Mouse (Mus musculus) MEL (cell line): ENCODE measurements at regions not wholly inside any gene's neighbourhood (a gene's known extent, or its start where the extent isn't known, plus 50 kb on each side); places are given as distances from the start of the nearest gene placed in this dataset.

Experiments
- DNase-seq: peaks from one replicate; pipeline ENCODE4 v3.0.0; 2011; ENCODE audit warnings: low read depth, low spot score
- H3K27ac ChIP-seq: 2 replicates; pipeline ENCODE4 v1.5.1; 2012; ENCODE audit warnings: low read depth, mild to moderate bottlenecking, control low read depth, low read length, moderate library complexity; ENCODE audit not compliant: control insufficient read depth
- H3K27me3 ChIP-seq, 2 experiments: fragments of 150-350 bp in 1 of 2; sonication (generic) in 1 of 2; 2 replicates each; pipeline ENCODE4 v1.6.1; 2012; ENCODE audit warnings: low read length in 2 of 2, mild to moderate bottlenecking in 2 of 2, improper control_type of control experiment in 1 of 2, moderate library complexity in 1 of 2; ENCODE audit not compliant: insufficient read depth in 2 of 2, control insufficient read depth in 1 of 2
- H3K36me3 ChIP-seq, 2 experiments: 2 replicates each; pipeline ENCODE4 v1.6.1; 2012 to 2014; ENCODE audit warnings: low read length in 2 of 2, improper control_type of control experiment in 1 of 2, inconsistent platforms in 1 of 2, mild to moderate bottlenecking in 1 of 2; ENCODE audit not compliant: insufficient read depth in 2 of 2, control insufficient read depth in 1 of 2
- H3K4me1 ChIP-seq, 2 experiments: fragments of 150-350 bp in 1 of 2; sonication (generic) in 1 of 2; 2 replicates each; pipeline ENCODE4 v1.6.1; 2012; ENCODE audit warnings: low read length in 2 of 2, improper control_type of control experiment in 1 of 2, mild to moderate bottlenecking in 1 of 2; ENCODE audit not compliant: insufficient read depth in 2 of 2, control insufficient read depth in 1 of 2
- H3K4me3 ChIP-seq, 2 experiments: fragments of 150-350 bp in 1 of 2; sonication (generic) in 1 of 2; 2 replicates each; pipeline ENCODE4 v1.5.1; 2012; ENCODE audit warnings: low read depth in 2 of 2, low read length in 2 of 2, mild to moderate bottlenecking in 2 of 2, moderate library complexity in 2 of 2, control low read depth in 1 of 2, improper control_type of control experiment in 1 of 2; ENCODE audit not compliant: control insufficient read depth in 1 of 2, insufficient read depth in 1 of 2
- H3K79me2 ChIP-seq: 2 replicates; pipeline ENCODE4 v1.6.1; 2012; ENCODE audit warnings: mild to moderate bottlenecking, low read length, moderate library complexity; ENCODE audit not compliant: control insufficient read depth, poor library complexity, insufficient read depth
- H3K9ac ChIP-seq: 2 replicates; pipeline ENCODE4 v1.6.1; 2012; ENCODE audit warnings: low read depth, mild to moderate bottlenecking, control low read depth, low read length, moderate library complexity; ENCODE audit not compliant: control insufficient read depth, poor library complexity, severe bottlenecking
- H3K9me3 ChIP-seq: fragments of 150-350 bp; sonication (generic); replicated peaks from 2 replicates; pipeline ENCODE4 v1.6.1; 2012; ENCODE audit warnings: mild to moderate bottlenecking, low read length, improper control_type of control experiment, moderate library complexity; ENCODE audit not compliant: insufficient read depth
- BHLHE40 ChIP-seq: IDR thresholded peaks from 2 replicates; pipeline ENCODE4 v1.6.1; 2012; ENCODE audit warnings: low read depth, mild to moderate bottlenecking, inconsistent platforms, low read length, improper control_type of control experiment, borderline replicate concordance
- CHD1 ChIP-seq: IDR thresholded peaks from 2 replicates; pipeline ENCODE4 v1.6.1; 2012; ENCODE audit warnings: low read depth, mild to moderate bottlenecking, inconsistent platforms, low read length, improper control_type of control experiment
- CHD2 ChIP-seq: IDR thresholded peaks from 2 replicates; pipeline ENCODE4 v1.6.1; 2011; ENCODE audit warnings: low read length, improper control_type of control experiment
- E2F4 ChIP-seq: IDR thresholded peaks from 2 replicates; pipeline ENCODE4 v1.6.1; 2011; ENCODE audit warnings: low read depth, low read length, improper control_type of control experiment, borderline replicate concordance
- ETS1 ChIP-seq: IDR thresholded peaks from 2 replicates; pipeline ENCODE4 v1.6.1; 2012; ENCODE audit warnings: low read depth, mild to moderate bottlenecking, inconsistent platforms, low read length, improper control_type of control experiment, moderate library complexity
- HCFC1 ChIP-seq: IDR thresholded peaks from 2 replicates; pipeline ENCODE4 v1.6.1; 2012; ENCODE audit warnings: low read depth, mild to moderate bottlenecking, inconsistent platforms, low read length, improper control_type of control experiment, moderate library complexity
- JUND ChIP-seq: IDR thresholded peaks from 2 replicates; pipeline ENCODE4 v1.6.1; 2011; ENCODE audit warnings: low read depth, mild to moderate bottlenecking, improper control_type of control experiment, low read length
- KAT2A ChIP-seq: conservative IDR thresholded peaks from 2 replicates; pipeline ENCODE4 v1.6.1; 2012; ENCODE audit warnings: low read depth, low read length, improper control_type of control experiment, inconsistent platforms
- MAX ChIP-seq: IDR thresholded peaks from 2 replicates; pipeline ENCODE4 v1.6.1; 2011; ENCODE audit warnings: low read length, improper control_type of control experiment
- MAZ ChIP-seq: IDR thresholded peaks from 2 replicates; pipeline ENCODE4 v1.6.1; 2012; ENCODE audit warnings: low read depth, mild to moderate bottlenecking, inconsistent platforms, low read length, improper control_type of control experiment
- MEF2A ChIP-seq: IDR thresholded peaks from 2 replicates; pipeline ENCODE4 v1.6.1; 2014; ENCODE audit warnings: low read depth, mild to moderate bottlenecking, inconsistent platforms, low read length, improper control_type of control experiment; ENCODE audit not compliant: poor library complexity, insufficient replicate concordance, severe bottlenecking; ENCODE audit errors: extremely low read depth
- MYB ChIP-seq: IDR thresholded peaks from 2 replicates; pipeline ENCODE4 v1.6.1; 2011; ENCODE audit warnings: mild to moderate bottlenecking, low read depth, low read length, improper control_type of control experiment
- RAD21 ChIP-seq: IDR thresholded peaks from 2 replicates; pipeline ENCODE4 v1.6.1; 2011; ENCODE audit warnings: mild to moderate bottlenecking, low read depth, low read length, improper control_type of control experiment
- SMC3 ChIP-seq: IDR thresholded peaks from 2 replicates; pipeline ENCODE4 v1.6.1; 2011; ENCODE audit warnings: low read depth, low read length, improper control_type of control experiment
- TBP ChIP-seq: IDR thresholded peaks from 2 replicates; pipeline ENCODE4 v1.8.0; 2011; ENCODE audit warnings: low read depth, low read length, improper control_type of control experiment
- TCF12 ChIP-seq: IDR thresholded peaks from 2 replicates; pipeline ENCODE4 v1.6.1; 2014; ENCODE audit warnings: low read depth, mild to moderate bottlenecking, inconsistent platforms, low read length, improper control_type of control experiment, moderate library complexity
- USF2 ChIP-seq, 2 experiments: IDR thresholded peaks; 2 replicates each; pipeline ENCODE4 v1.6.1; 2011 to 2012; ENCODE audit warnings: improper control_type of control experiment in 2 of 2, low read length in 2 of 2, borderline replicate concordance in 1 of 2, inconsistent platforms in 1 of 2, low read depth in 1 of 2, mild to moderate bottlenecking in 1 of 2; ENCODE audit not compliant: insufficient read depth in 1 of 2
- ZC3H11A ChIP-seq: IDR thresholded peaks from 2 replicates; pipeline ENCODE4 v1.6.1; 2012; ENCODE audit warnings: low read depth, mild to moderate bottlenecking, inconsistent platforms, low read length, improper control_type of control experiment
- ZKSCAN1 ChIP-seq: IDR thresholded peaks from 2 replicates; pipeline ENCODE4 v1.6.1; 2012; ENCODE audit warnings: low read depth, mild to moderate bottlenecking, inconsistent platforms, low read length, improper control_type of control experiment, moderate library complexity

- Histone ChIP-seq H3K4me3 (no peak overlapping the region), H3K27ac (no peak overlapping the region), H3K9ac (no peak overlapping the region), H3K27me3 (peaks cover 3 to 5% of the 10 kb centered on the region in 2 experiments; a peak in 3 of 4 replicates), H3K79me2 (no peaks in the 10 kb centered on the region), H3K4me1 (no peaks in the 10 kb centered on the region), H3K36me3 (no peaks in the 10 kb centered on the region), H3K9me3 (no peaks in the 10 kb centered on the region)
- no peak for DNase-seq
- TF ChIP-seq ZC3H11A (no peak), TCF12 (no peak), ETS1 (no peak), HCFC1 (no peak), CHD2 (no peak), CHD1 (no peak), E2F4 (no peak), SMC3 (no peak), MAX (no peak), KAT2A (no peak), JUND (no peak), MEF2A (no peak), MYB (no peak)
These were observed 146.0 kb upstream of the Spred2 start for GRCm38 (mm10) chr11:19778191-19778590.

GRCm38 (mm10) chr11:19785110-19785509, 139.1 kb upstream of the Spred2 start:
- H3K27ac ChIP-seq, result no peak overlapping the region
- H3K4me3 ChIP-seq, result no peak overlapping the region
- H3K79me2 ChIP-seq, result no peaks in the 10 kb centered on the region
- DNase-seq, result no peak
- H3K9me3 ChIP-seq, result no peaks in the 10 kb centered on the region
- H3K27me3 ChIP-seq, result peaks cover 4% of the 10 kb centered on the region in 2 experiments
- no peaks in the 10 kb centered on the region for H3K4me1 ChIP-seq
- no peak overlapping the region for H3K9ac ChIP-seq
- H3K36me3 ChIP-seq, result no peaks in the 10 kb centered on the region
- no peak for TF ChIP-seq CHD1
- TF ChIP-seq USF2 (IDR thresholded peaks at IDR 0.05; ENCODE audit: borderline replicate concordance in 1 of 2, insufficient read depth in 1 of 2, low read depth in 1 of 2, low read length in 2 of 2), result no peak
- TF ChIP-seq ZKSCAN1, result no peak
- no peak for TF ChIP-seq KAT2A
- TF ChIP-seq BHLHE40, result no peak
- TF ChIP-seq RAD21, result no peak
- TF ChIP-seq TBP, result no peak
- TF ChIP-seq MAZ, result no peak
- TF ChIP-seq, all 39 proteins: peak for 0
